Mouse (Mus musculus): ENCODE measurements around the gene Anxa11.
"Not testable (repeated sequence)": the region's sequence is repeated elsewhere in the genome, so short reads cannot be mapped to it uniquely, and the experiment has no call there.

Gene Anxa11

DNA sequence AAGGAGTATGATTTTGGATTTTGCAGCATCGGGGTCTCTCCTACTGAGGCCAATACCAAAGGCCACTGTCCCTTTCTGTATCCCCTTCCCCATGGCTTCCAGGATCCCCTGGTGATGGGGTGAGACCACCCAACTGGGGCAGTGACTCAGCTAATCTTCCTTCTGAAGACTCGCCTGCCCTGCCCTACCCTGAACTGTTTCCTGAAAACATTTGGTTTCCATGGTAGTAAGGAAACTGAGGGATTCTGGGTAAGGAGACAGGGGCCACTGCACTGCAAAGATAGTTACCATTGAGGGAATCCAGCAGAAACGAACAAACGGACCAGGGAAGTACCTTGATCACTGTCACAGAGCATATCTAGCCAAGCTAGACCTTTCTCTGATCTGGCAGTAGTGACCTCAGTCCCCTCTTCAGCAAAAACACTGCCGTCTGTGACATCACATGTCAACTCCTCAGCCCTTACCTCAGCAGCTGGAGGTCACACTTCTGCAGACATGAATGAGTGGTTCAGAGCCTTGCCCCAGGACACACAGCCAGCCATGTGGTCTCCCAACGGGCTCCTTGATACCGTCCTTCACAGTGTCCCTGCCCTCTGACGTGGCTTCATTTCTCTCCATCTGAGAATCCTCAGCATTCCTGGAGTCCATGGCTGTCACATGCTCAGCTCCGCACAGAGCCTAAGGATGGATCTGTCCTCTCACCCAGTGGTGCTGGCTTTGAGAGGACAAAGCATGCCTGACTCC lies 27.4 kb downstream of the Anxa11 start:
- DNase-seq (ENCODE audit: low spot score): no peak

GRCm38 (mm10) chr14:25872461-25873415 lies 30.8 kb downstream of the Anxa11 start:
- no peak for DNase-seq (ENCODE audit: low spot score)

DNA sequence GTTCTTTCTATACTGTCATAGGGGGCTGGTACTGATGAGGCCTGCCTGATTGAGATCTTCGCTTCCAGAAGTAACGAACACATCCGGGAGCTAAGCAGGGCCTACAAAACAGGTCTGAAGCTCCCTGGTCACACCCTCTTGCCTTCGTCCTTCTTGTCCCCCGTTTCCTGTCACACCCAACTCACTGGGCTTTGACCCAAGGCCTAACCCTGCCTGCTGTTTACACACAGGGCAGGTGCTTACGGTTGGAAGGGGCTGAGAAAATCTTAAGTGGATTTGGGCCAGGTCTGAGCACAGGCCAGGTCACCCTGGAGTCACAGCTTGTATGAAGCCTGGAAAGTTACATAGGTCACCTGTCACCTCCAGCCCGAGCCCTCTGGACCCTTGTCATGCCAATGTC lies 34.7 kb downstream of the Anxa11 start:
- DNase-seq (ENCODE audit: low spot score): not testable (repeated sequence)

DNA sequence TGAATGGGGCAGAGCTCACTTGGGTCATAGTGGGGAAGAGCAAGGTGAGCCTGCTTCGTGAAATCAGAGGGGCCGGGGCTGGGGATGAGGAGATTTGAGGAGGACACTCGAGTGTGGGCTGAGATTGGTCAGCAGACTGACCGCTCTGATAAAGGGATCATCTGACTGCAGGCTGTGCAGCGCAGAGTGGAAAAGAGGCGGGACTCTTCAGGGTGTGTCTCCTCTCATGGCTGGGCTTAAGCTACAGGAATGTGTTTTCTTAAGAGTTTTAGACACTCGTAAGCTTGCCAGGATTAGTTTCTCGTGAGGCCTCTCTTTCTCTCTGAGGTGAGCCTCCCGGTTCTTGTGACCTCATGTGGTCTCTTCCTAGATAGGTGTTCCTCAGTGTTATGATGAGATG lies 39.8 kb downstream of the Anxa11 start:
- not testable (repeated sequence) for DNase-seq (ENCODE audit: low spot score)

- DNase-seq (ENCODE audit: low spot score): not testable (repeated sequence)
Observed at GRCm38 (mm10) chr14:25885886-25886285, 43.9 kb downstream of the Anxa11 start.

DNA sequence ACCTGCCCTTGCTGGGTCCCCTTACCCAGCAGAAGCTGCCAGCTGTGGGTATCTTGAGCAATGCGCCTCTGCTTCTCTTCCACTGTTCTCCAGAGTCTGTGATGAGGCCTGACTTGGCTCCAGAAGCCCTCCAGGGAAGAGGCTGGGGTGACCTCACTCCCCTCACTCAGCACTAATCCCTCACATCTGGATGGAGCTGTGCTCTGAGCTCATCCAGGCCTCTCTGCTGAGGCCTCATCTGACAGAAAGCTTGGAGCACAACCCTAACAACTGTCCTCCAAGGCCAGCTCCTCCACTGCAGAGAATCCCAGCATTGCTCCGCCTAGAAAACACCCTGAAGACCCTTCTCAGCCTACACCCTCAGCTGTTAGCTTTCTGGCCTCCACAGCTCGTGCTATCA lies 52.6 kb downstream of the Anxa11 start:
- not testable (repeated sequence) for DNase-seq (ENCODE audit: low spot score)

DNA sequence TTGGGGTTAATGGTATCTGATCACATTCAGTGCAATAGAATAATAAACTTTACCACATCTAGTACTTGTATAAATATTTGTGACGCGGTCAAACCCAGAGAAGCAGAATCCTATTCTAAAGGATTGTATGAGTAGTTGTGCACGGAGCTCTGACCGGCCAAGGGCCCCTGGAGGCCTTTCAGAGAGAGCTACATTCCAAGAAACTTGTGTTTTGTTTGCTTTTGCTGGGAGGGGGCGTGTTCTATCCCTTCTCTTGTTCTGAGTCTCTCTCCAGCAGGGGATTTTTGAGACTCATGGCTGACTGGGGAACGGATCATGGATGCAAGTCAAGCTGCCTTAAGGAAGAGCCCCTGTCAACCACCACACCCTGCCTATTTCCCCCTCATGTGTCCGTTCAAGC lies 53.7 kb downstream of the Anxa11 start:
- DNase-seq (ENCODE audit: low spot score): not testable (repeated sequence)

GRCm38 (mm10) chr14:25903000-25903399 lies 61.0 kb downstream of the Anxa11 start, which contains the start of gene Plac9a:
Gene Plac9a, minus strand, starts transcription at chr14:25903100.
- not testable (repeated sequence) for DNase-seq (ENCODE audit: low spot score)

- not testable (repeated sequence) for DNase-seq (ENCODE audit: low spot score)
Observed at GRCm38 (mm10) chr14:25905243-25905642, 63.3 kb downstream of the Anxa11 start.

GRCm38 (mm10) chr14:25907272-25907671 lies 65.3 kb downstream of the Anxa11 start:
- DNase-seq (ENCODE audit: low spot score): not testable (repeated sequence)

- not testable (repeated sequence) for DNase-seq (ENCODE audit: low spot score)
Observed at GRCm38 (mm10) chr14:25908976-25909375, 67.0 kb downstream of the Anxa11 start.

- DNase-seq (ENCODE audit: low spot score): not testable (repeated sequence)
Observed at GRCm38 (mm10) chr14:25918427-25919170, 76.6 kb downstream of the Anxa11 start.

DNA sequence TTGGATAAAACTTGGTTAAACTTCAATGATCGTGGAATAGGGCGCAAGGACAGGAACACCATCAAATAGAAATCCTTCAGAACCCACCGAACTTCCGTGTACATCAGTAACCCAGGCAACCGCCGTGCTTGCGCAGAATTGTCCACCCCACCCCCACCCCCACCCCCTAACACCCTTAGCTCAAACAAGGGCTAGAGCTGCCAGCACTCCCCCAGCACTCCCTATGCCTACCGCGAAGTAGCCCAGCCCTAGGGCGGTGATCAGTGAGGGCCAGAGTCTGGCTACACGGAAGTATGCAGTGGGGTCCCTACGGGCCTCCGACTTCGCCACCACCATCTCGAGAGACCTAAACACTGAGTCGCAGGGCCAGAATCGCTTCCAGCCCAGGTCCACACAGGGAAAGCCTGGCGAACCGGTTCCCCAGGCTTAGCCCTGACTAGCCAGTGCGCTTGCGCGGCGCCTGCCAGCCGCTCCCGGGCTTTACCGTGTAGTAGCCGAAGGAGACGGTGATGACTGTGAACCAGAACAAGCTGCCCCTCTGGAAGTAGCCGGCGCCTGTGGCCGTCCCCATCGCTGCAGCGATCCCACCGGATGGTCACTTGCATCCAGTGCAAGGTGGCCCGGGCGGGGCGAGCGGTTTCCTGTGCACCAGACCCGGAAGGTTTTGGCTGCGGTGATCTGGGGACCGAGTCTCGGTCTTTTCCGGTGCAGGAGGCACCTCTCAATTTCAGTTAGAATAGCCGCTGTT lies 85.0 kb downstream of the Anxa11 start:
- DNase-seq (ENCODE audit: low spot score): not testable (repeated sequence)

- not testable (repeated sequence) for DNase-seq (ENCODE audit: low spot score)
Observed at GRCm38 (mm10) chr14:25927562-25927881, 85.6 kb downstream of the Anxa11 start, which contains the start of gene Tmem254a. Gene Tmem254a, minus strand, starts transcription at chr14:25927672.
